Mouse (Mus musculus) lung, postnatal 0 days (tissue): ENCODE results near the gene Nid2.

Experiments used
- CTCF ChIP-seq: IDR thresholded peaks from 2 replicates; pipeline ENCODE4 v1.5.1; 2016; ENCODE audit warnings: antibody characterized with exemption, mild to moderate bottlenecking
- EP300 ChIP-seq: IDR thresholded peaks from 2 replicates; pipeline ENCODE4 v1.6.1; 2016; ENCODE audit warnings: antibody characterized with exemption, mild to moderate bottlenecking, control low read depth

DNA sequence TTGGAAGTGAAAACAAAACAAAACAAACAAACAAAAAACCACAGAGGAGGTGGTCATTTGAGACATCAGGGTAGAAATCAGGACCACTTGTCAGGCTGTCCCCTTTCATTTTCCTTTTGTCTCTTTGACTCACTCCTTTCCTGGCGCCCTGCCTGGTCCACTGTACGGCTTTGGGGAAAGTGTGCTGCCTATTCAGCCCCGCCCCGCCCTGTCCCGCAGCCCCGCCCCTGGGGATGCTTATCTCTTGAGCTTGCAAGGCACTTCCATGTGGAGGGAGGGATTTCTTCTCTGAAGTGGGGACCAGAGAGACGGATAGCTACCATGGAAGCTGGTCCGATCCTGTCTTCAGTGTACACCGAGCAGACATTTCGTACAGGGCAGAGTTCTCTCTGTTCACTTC is 52.6 kb downstream of the Nid2 start:
- TF ChIP-seq CTCF, result no peak
- no peak for TF ChIP-seq EP300
